21 mouse cellular contexts compared by ENCODE assay signal in the genomic region with DNA sequence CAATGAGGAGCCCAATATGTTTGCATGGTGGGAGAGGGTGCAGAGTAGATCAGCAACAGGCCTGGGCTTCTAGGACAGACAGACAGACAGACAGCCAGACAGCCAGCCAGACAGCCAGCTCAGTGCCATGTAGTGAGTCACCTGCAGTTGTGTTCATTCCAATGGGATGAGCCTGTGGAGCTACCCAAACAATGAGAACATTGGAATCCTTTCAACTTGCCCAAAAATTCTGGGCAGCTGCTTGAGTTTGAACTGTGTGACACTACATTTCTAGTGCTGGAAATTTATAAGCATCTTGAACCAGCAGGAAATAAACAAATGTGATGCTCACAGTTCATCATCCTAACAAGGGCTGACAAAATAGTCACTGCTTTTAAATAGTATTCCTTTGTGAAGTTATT. TPM values are rescaled to one million over a fixed set of nuclear protein-coding genes. Genes with fewer than 3 reads are reported as not detected.
A peak's percentile ranks its signal among the peaks of the same experiment; 100 is the strongest.
DNase-seq lines count a peak whose midpoint lies in the region; ATAC-seq and TF ChIP-seq lines count a peak whose summit lies in the region.
"Had no signal": no experiment of that assay in that cellular context is flagged by ENCODE, and none has a peak within 500 bp of the region (broad histone marks: within the 10 kb centered on the region; RNA-seq: fewer than 3 reads in every experiment).

No protein-coding gene starts in this region.

- H3K27me3 ChIP-seq in lung, embryonic 14.5 days (ENCODE audit: insufficient read depth, low read length) = no peaks in the 10 kb centered on the region
- H3K27me3 ChIP-seq: midbrain, embryonic 13.5 days had no signal

- H3K36me3 ChIP-seq in lung, embryonic 14.5 days (ENCODE audit: insufficient read depth) = no peaks in the 10 kb centered on the region
- H3K36me3 ChIP-seq: midbrain, embryonic 13.5 days had no signal

- no peak overlapping the region for H3K4me3 ChIP-seq in lung, embryonic 14.5 days (ENCODE audit: low read depth, low read length)
- H3K4me3 ChIP-seq in lung, adult 2 months (replicated peaks; ENCODE audit: extremely low read depth, low read depth, low read length) = no peak overlapping the region
- H3K4me3 ChIP-seq: gastrocnemius, adult 2 months; midbrain, embryonic 13.5 days had no signal

- H3K27ac ChIP-seq in lung, embryonic 14.5 days (ENCODE audit: low read depth) = peak overlapping the region; percentile 42; the same call in 1 of the 2 replicates
- H3K27ac ChIP-seq: gastrocnemius, adult 2 months; hindbrain, embryonic 14.5 days; midbrain, embryonic 13.5 days had no signal

- DNase-seq in adrenal gland, postnatal 14 days = peak; percentile 34
- DNase-seq in adrenal gland, adult 18-20 months (ENCODE audit: low spot score in 2 of 2) = no peak
- peak; percentile 88 for DNase-seq in lung, embryonic 14.5 days
- DNase-seq in lung, adult 2 months = no peak
- DNase-seq in lung, postnatal 10 days = peak; percentile 79
- no peak for DNase-seq in spleen, postnatal 14 days (ENCODE audit: low spot score in 2 of 2)
- DNase-seq: B cell, adult 2 months; cerebellum, adult 9-11 months; gastrocnemius, adult 2 months; left cerebral cortex, postnatal 4 days; right cerebral cortex, postnatal 14 days; thymus, postnatal 25 days had no signal

- no peaks in the 10 kb centered on the region for H3K9me3 ChIP-seq in lung, embryonic 14.5 days (ENCODE audit: low read depth, low read length)
- H3K9me3 ChIP-seq: midbrain, embryonic 13.5 days had no signal

- no peak for TF ChIP-seq CTCF in lung, embryonic 14.5 days (IDR thresholded peaks at IDR 0.05; ENCODE audit: low read depth)
- TF ChIP-seq CTCF in lung, adult 2 months (IDR thresholded peaks at IDR 0.05; ENCODE audit: insufficient read depth, low read length) = no peak

- peak; percentile 60 for ATAC-seq in lung, embryonic 14.5 days (ENCODE audit: insufficient read depth)
- no peak for ATAC-seq in activated CD4-positive, CD25-positive, alpha-beta regulatory T cell, adult 4 months
- ATAC-seq: midbrain, embryonic 13.5 days had no signal

- no peak overlapping the region for H3K4me2 ChIP-seq in lung, embryonic 14.5 days
- H3K4me2 ChIP-seq: hindbrain, embryonic 14.5 days; liver, embryonic 11.5 days; midbrain, embryonic 13.5 days had no signal

- no peak overlapping the region for H3K9ac ChIP-seq in lung, embryonic 14.5 days
- H3K9ac ChIP-seq: hindbrain, embryonic 14.5 days; midbrain, embryonic 13.5 days had no signal

- TF ChIP-seq POLR2A in lung, adult 2 months (IDR thresholded peaks at IDR 0.05; ENCODE audit: borderline replicate concordance, extremely low read depth, low read depth, low read length) = no peak

- peaks cover 13% of the 10 kb centered on the region; the same call in 1 of the 2 replicates for H3K4me1 ChIP-seq in lung, embryonic 14.5 days (ENCODE audit: insufficient read depth)
- no peaks in the 10 kb centered on the region for H3K4me1 ChIP-seq in lung, adult 2 months (ENCODE audit: control insufficient read depth, insufficient read depth, low read length)
- H3K4me1 ChIP-seq: midbrain, embryonic 13.5 days had no signal

RNA-seq across cellular contexts. Expression of a gene that starts 13.8 kb away (rescaled TPM):
- 11.7 and 17.6 TPM in 2 replicates for total RNA-seq in adrenal gland, postnatal 14 days (2021)
- 10 to 100 TPM; 17.2 to 17.9 TPM for total RNA-seq in adrenal gland, adult 18-20 months (2021)
- 11.7 and 14.7 TPM in 2 replicates for polyA plus RNA-seq in lung, embryonic 14.5 days (2014; fragmentation: Nextera tagmentation; extraction: Ambion mirVana)
- 4.6 and 8.0 TPM in 2 replicates for polyA plus RNA-seq in lung, adult 2 months (2012; rRNA removed)
- polyA plus RNA-seq in activated CD4-positive, CD25-positive, alpha-beta regulatory T cell, adult 4 months (2017; shearing (Covaris generic)) = 1 to 10 TPM; 5.0 to 5.1 TPM

RNA-seq across cellular contexts. Expression of a gene that starts 38.0 kb away (rescaled TPM):
- total RNA-seq in adrenal gland, postnatal 14 days (2021) = 0.59 and 2.6 TPM in 2 replicates
- under 1 TPM; 0.40 to 0.64 TPM for total RNA-seq in adrenal gland, adult 18-20 months (2021)
- 0.80 and 0.84 TPM in 2 replicates for polyA plus RNA-seq in lung, embryonic 14.5 days (2014; fragmentation: Nextera tagmentation; extraction: Ambion mirVana)
- polyA plus RNA-seq in lung, adult 2 months (2012; rRNA removed) = 0.86 and 0.90 TPM in 2 replicates
- polyA plus RNA-seq in activated CD4-positive, CD25-positive, alpha-beta regulatory T cell, adult 4 months (2017; shearing (Covaris generic)) = 10 to 100 TPM; 58.4 to 74.6 TPM
- total RNA-seq: gastrocnemius, adult 2 months; layer of hippocampus, adult 18-20 months; left cerebral cortex, adult 18-20 months; left cerebral cortex, postnatal 4 days had no signal

RNA-seq across cellular contexts. Expression of a gene that starts 55.3 kb away (rescaled TPM):
- not detected in 2 replicates for total RNA-seq in adrenal gland, postnatal 14 days (2021)
- not detected for total RNA-seq in adrenal gland, adult 18-20 months (2021)
- 0.22 TPM in 1 of 2 replicates, not detected in the other for polyA plus RNA-seq in lung, embryonic 14.5 days (2014; fragmentation: Nextera tagmentation; extraction: Ambion mirVana)
- polyA plus RNA-seq in lung, adult 2 months (2012; rRNA removed) = 5.2 TPM in 1 of 2 replicates, not detected in the other
- polyA plus RNA-seq in activated CD4-positive, CD25-positive, alpha-beta regulatory T cell, adult 4 months (2017; shearing (Covaris generic)) = not detected
- total RNA-seq: gastrocnemius, adult 2 months; granulocyte monocyte progenitor cell, adult 5-6 weeks; layer of hippocampus, adult 18-20 months; left cerebral cortex, adult 18-20 months; left cerebral cortex, postnatal 4 days had no signal
- polyA plus RNA-seq: heart, postnatal 0 days; hindbrain, embryonic 14.5 days; liver, embryonic 11.5 days; spleen, adult 2 months had no signal

Comparison
In these comparisons a context has a peak if more than half of its experiments do, and no peak if none do; other contexts are left out.
1. DNase-seq: peak in adrenal gland, postnatal 14 days (single experiment), lung, embryonic 14.5 days (single experiment) and lung, postnatal 10 days (single experiment); none in adrenal gland, adult 18-20 months (0 of 2), lung, adult 2 months (single experiment) and spleen, postnatal 14 days (0 of 2).
2. RNA of a gene that starts 38.0 kb away (polyA plus RNA-seq): 58.4 to 74.6 TPM in activated CD4-positive, CD25-positive, alpha-beta regulatory T cell, adult 4 months; 0.86 to 0.90 TPM in lung, adult 2 months and 0.80 to 0.84 TPM in lung, embryonic 14.5 days; every median in the first group is over 10 times any median in the second.